Mouse (Mus musculus): ENCODE results near the gene Cradd. TPM values are rescaled to one million over a fixed set of nuclear protein-coding genes. Genes with fewer than 3 reads are reported as not detected.

Cradd gene
- polyA plus RNA-seq, 1 experiment from 2014 or later, result 16.0 TPM

- Histone ChIP-seq H3K4me3 (ENCODE audit: low read depth, low read length) (no peak overlapping the region), H3K4me2 (replicated peaks; ENCODE audit: low read depth, low read length) (no peak overlapping the region), H3K4me1 (replicated peaks; ENCODE audit: control insufficient read depth, insufficient read depth, low read length) (peaks cover 3% of the 10 kb centered on the region; the same call in 1 of the 2 replicates), H3K27ac (ENCODE audit: low read depth, low read length) (no peak overlapping the region), H3K9ac (ENCODE audit: low read depth, low read length) (no peak overlapping the region), H3K36me3 (ENCODE audit: control insufficient read depth, insufficient read depth, low read length) (no peaks in the 10 kb centered on the region), H3K27me3 (ENCODE audit: control insufficient read depth, insufficient read depth, low read length) (no peaks in the 10 kb centered on the region; the same call in 1 of the 2 replicates), H3K9me3 (ENCODE audit: control insufficient read depth, low read length) (no peaks in the 10 kb centered on the region)
- ATAC-seq (ENCODE audit: low FRiP score), result no peak
- 53% methylated on average over 5 of the region's 5 CpGs for WGBS
- no peak for DNase-seq (ENCODE audit: low spot score)
Measured at GRCm38 (mm10) chr10:95314019-95314418, 9.9 kb downstream of the Cradd start.

DNA sequence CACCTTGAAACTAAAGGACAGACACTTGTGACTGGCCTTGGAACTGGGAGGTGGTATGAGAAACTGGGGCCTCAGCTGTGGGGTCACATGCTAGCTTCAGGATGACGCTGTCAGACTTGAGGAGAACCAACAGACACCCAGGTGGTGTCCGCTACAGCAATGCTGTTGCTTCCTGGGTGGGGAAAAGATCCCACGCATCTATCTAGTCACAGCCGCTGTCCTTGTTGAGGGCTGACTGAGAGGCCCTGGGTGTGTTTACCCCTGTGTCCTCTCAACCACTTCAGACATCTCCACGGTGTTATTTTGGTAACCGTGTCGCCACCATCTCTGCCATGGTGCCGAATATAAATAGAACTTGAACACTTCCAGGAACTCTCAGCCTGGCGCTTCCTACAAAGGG is 10.4 kb downstream of the Cradd start:
- no peaks in the 10 kb centered on the region for H3K36me3 ChIP-seq (ENCODE audit: control insufficient read depth, insufficient read depth, low read length)
- DNase-seq (ENCODE audit: low spot score), result no peak
- 79% methylated on average over 9 of the region's 9 CpGs for WGBS
- H3K4me1 ChIP-seq (replicated peaks; ENCODE audit: control insufficient read depth, insufficient read depth, low read length), result peaks cover 3% of the 10 kb centered on the region; the same call in 1 of the 2 replicates
- no peak overlapping the region for H3K4me3 ChIP-seq (ENCODE audit: low read depth, low read length)
- ATAC-seq (ENCODE audit: low FRiP score), result no peak
- H3K4me2 ChIP-seq (replicated peaks; ENCODE audit: low read depth, low read length), result no peak overlapping the region
- H3K9ac ChIP-seq (ENCODE audit: low read depth, low read length), result no peak overlapping the region
- no peak overlapping the region for H3K27ac ChIP-seq (ENCODE audit: low read depth, low read length)
- no peaks in the 10 kb centered on the region for H3K9me3 ChIP-seq (ENCODE audit: control insufficient read depth, low read length)
- no peaks in the 10 kb centered on the region; the same call in 1 of the 2 replicates for H3K27me3 ChIP-seq (ENCODE audit: control insufficient read depth, insufficient read depth, low read length)

DNA sequence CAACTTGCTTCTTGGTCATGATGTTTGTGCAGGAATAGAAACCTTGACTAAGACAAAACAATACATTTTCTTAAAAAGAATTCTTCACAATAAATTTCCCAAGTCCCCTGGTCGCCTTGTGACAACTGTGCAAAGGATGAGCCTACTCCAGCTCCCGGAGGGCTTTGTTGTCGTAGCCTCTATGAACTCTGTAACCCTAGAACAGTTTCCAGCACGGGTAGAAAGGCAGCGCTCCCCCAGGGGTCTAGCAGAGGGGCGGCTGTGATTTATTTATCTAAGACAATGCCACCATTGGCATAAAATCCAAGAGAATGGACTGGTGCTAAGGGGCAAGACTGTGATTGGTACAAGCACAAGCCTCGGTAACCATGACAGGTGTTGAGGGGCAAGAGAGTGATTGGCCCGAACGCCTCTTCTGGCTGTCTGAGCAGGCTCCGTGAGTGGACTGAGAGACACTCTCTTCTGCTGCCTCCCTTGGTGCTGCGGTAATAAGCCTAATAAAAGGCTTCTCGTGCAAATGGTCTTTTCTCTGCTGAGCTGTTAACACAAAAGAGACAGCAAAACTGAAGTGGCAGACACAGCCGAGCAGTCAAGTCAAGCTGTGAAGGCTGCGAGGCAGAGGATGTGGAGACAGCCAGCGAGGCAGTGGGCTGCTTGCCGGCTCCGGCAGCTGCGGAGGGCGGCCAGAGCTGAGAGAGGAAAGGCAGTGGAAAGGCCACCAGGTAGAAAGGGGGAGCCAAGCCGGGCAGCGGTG is 13.1 kb downstream of the Cradd start:
- peak; percentile 85 for ATAC-seq (ENCODE audit: low FRiP score)
- peak; percentile 61 for DNase-seq (ENCODE audit: low spot score)

GRCm38 (mm10) chr10:95309412-95310322 is 14.3 kb downstream of the Cradd start:
- H3K9me3 ChIP-seq (ENCODE audit: control insufficient read depth, low read length), result no peaks in the 10 kb centered on the region
- no peak overlapping the region for H3K9ac ChIP-seq (ENCODE audit: low read depth, low read length)
- 37% methylated on average over 13 of the region's 13 CpGs for WGBS
- H3K27me3 ChIP-seq (ENCODE audit: control insufficient read depth, insufficient read depth, low read length), result no peaks in the 10 kb centered on the region
- no peak overlapping the region for H3K4me2 ChIP-seq (replicated peaks; ENCODE audit: low read depth, low read length)
- DNase-seq (ENCODE audit: low spot score), result no peak
- H3K4me3 ChIP-seq (ENCODE audit: low read depth, low read length), result no peak overlapping the region
- H3K36me3 ChIP-seq (ENCODE audit: control insufficient read depth, insufficient read depth, low read length), result no peaks in the 10 kb centered on the region
- H3K27ac ChIP-seq (ENCODE audit: low read depth, low read length), result no peak overlapping the region
- no peak for ATAC-seq (ENCODE audit: low FRiP score)
- no peaks in the 10 kb centered on the region; the same call in 1 of the 2 replicates for H3K4me1 ChIP-seq (replicated peaks; ENCODE audit: control insufficient read depth, insufficient read depth, low read length)

More for the DNA sequence above, 13.1 kb downstream of the Cradd start:
- Histone ChIP-seq H3K36me3 (ENCODE audit: control insufficient read depth, insufficient read depth, low read length) (no peaks in the 10 kb centered on the region), H3K4me2 (replicated peaks; ENCODE audit: low read depth, low read length) (peak overlapping the region; percentile 33), H3K4me3 (ENCODE audit: low read depth, low read length) (no peak overlapping the region), H3K27me3 (ENCODE audit: control insufficient read depth, insufficient read depth, low read length) (no peaks in the 10 kb centered on the region), H3K9ac (ENCODE audit: low read depth, low read length) (no peak overlapping the region), H3K27ac (ENCODE audit: low read depth, low read length) (peak overlapping the region; percentile 67), H3K4me1 (replicated peaks; ENCODE audit: control insufficient read depth, insufficient read depth, low read length) (peaks cover 2% of the 10 kb centered on the region; the same call in 1 of the 2 replicates), H3K9me3 (ENCODE audit: control insufficient read depth, low read length) (no peaks in the 10 kb centered on the region)
- WGBS, result 7% methylated on average over 21 of the region's 21 CpGs

GRCm38 (mm10) chr10:95308991-95309390 is 14.9 kb downstream of the Cradd start:
- Histone ChIP-seq H3K36me3 (ENCODE audit: control insufficient read depth, insufficient read depth, low read length) (no peaks in the 10 kb centered on the region), H3K27ac (ENCODE audit: low read depth, low read length) (no peak overlapping the region), H3K9me3 (ENCODE audit: control insufficient read depth, low read length) (no peaks in the 10 kb centered on the region), H3K4me1 (replicated peaks; ENCODE audit: control insufficient read depth, insufficient read depth, low read length) (no peaks in the 10 kb centered on the region; the same call in 1 of the 2 replicates), H3K9ac (ENCODE audit: low read depth, low read length) (no peak overlapping the region), H3K4me2 (replicated peaks; ENCODE audit: low read depth, low read length) (no peak overlapping the region), H3K4me3 (ENCODE audit: low read depth, low read length) (no peak overlapping the region), H3K27me3 (ENCODE audit: control insufficient read depth, insufficient read depth, low read length) (no peaks in the 10 kb centered on the region)
- ATAC-seq (ENCODE audit: low FRiP score), result no peak
- WGBS, result 71% methylated on average over 12 of the region's 12 CpGs
- no peak for DNase-seq (ENCODE audit: low spot score)

DNA sequence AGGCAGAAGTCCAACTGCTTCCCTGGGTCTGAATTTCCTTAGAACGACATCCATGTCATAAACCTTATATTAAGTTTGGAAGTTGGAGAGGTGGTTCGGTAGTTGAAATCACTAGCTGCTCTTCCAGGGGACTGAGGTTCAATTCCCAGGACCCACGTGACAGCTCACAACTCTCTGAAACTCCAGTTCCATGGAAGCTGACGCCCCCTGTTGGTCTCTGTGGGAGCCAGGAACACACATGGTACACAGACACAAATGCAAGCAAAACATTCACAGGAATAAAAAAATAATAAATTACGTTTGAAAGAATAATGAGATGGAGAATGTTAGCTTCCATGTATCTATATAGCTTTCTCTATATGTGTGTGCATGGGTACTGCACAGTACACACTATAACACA is 16.0 kb downstream of the Cradd start:
- WGBS, result 86% methylated on average over 5 of the region's 5 CpGs

GRCm38 (mm10) chr10:95306824-95307552 is 16.9 kb downstream of the Cradd start:
- DNase-seq (ENCODE audit: low spot score), result no peak
- no peaks in the 10 kb centered on the region; the same call in 1 of the 2 replicates for H3K4me1 ChIP-seq (replicated peaks; ENCODE audit: control insufficient read depth, insufficient read depth, low read length)
- H3K27me3 ChIP-seq (ENCODE audit: control insufficient read depth, insufficient read depth, low read length), result no peaks in the 10 kb centered on the region
- 52% methylated on average over 11 of the region's 11 CpGs for WGBS
- H3K4me3 ChIP-seq (ENCODE audit: low read depth, low read length), result no peak overlapping the region
- H3K36me3 ChIP-seq (ENCODE audit: control insufficient read depth, insufficient read depth, low read length), result no peaks in the 10 kb centered on the region
- no peak overlapping the region for H3K27ac ChIP-seq (ENCODE audit: low read depth, low read length)
- no peak overlapping the region for H3K4me2 ChIP-seq (replicated peaks; ENCODE audit: low read depth, low read length)
- ATAC-seq (ENCODE audit: low FRiP score), result no peak
- no peaks in the 10 kb centered on the region for H3K9me3 ChIP-seq (ENCODE audit: control insufficient read depth, low read length)
- H3K9ac ChIP-seq (ENCODE audit: low read depth, low read length), result no peak overlapping the region

More for the DNA sequence above, 16.0 kb downstream of the Cradd start:
- no peak overlapping the region for H3K4me3 ChIP-seq (ENCODE audit: low read depth, low read length)
- ATAC-seq (ENCODE audit: low FRiP score), result no peak
- H3K36me3 ChIP-seq (ENCODE audit: control insufficient read depth, insufficient read depth, low read length), result no peaks in the 10 kb centered on the region
- no peak for DNase-seq (ENCODE audit: low spot score)
- H3K27ac ChIP-seq (ENCODE audit: low read depth, low read length), result no peak overlapping the region
- H3K9ac ChIP-seq (ENCODE audit: low read depth, low read length), result no peak overlapping the region
- H3K9me3 ChIP-seq (ENCODE audit: control insufficient read depth, low read length), result no peaks in the 10 kb centered on the region
- H3K4me1 ChIP-seq (replicated peaks; ENCODE audit: control insufficient read depth, insufficient read depth, low read length), result no peaks in the 10 kb centered on the region; the same call in 1 of the 2 replicates
- no peak overlapping the region for H3K4me2 ChIP-seq (replicated peaks; ENCODE audit: low read depth, low read length)
- H3K27me3 ChIP-seq (ENCODE audit: control insufficient read depth, insufficient read depth, low read length), result no peaks in the 10 kb centered on the region

GRCm38 (mm10) chr10:95304240-95304639 is 19.7 kb downstream of the Cradd start:
- no peaks in the 10 kb centered on the region for H3K36me3 ChIP-seq (ENCODE audit: control insufficient read depth, insufficient read depth, low read length)
- H3K4me2 ChIP-seq (replicated peaks; ENCODE audit: low read depth, low read length), result no peak overlapping the region
- H3K4me1 ChIP-seq (replicated peaks; ENCODE audit: control insufficient read depth, insufficient read depth, low read length), result no peaks in the 10 kb centered on the region; the same call in 1 of the 2 replicates
- DNase-seq (ENCODE audit: low spot score) (no peak), ATAC-seq (ENCODE audit: low FRiP score) (no peak)
- no peaks in the 10 kb centered on the region for H3K27me3 ChIP-seq (ENCODE audit: control insufficient read depth, insufficient read depth, low read length)
- H3K27ac ChIP-seq (ENCODE audit: low read depth, low read length), result no peak overlapping the region
- no peak overlapping the region for H3K9ac ChIP-seq (ENCODE audit: low read depth, low read length)
- 50% methylated on average over 4 of the region's 4 CpGs for WGBS
- no peaks in the 10 kb centered on the region for H3K9me3 ChIP-seq (ENCODE audit: control insufficient read depth, low read length)
- no peak overlapping the region for H3K4me3 ChIP-seq (ENCODE audit: low read depth, low read length)

Data from hindbrain, embryonic 11.5 days (tissue).